Mouse (Mus musculus): ENCODE results near the gene Atp13a5. TPM values are rescaled to one million over a fixed set of nuclear protein-coding genes. Genes with fewer than 3 reads are reported as not detected.

Atp13a5 gene
- total RNA-seq (2021), result 10 to 100 TPM; 10.1 to 10.5 TPM

DNA sequence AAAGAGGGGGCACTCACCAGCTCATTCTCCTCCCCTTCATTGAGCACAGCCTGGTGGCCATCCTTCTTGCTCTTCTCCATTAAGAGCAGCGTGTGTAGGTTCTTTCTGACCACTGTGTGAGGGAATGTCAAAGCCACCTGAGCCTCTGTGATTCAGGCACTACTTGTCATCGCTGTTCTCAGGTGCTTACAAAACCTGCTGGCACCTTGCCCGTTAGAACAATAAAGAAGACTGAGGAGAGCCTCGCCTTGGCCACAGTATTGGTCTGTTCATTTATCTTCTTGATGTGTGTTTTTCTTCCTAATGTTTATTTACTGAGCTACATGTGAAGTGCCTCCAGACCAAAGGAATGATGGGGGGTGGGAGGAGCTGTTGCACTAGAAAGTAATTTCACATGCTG is at the start of gene Atp13a5:
Atp13a5 (minus strand) TSS at position 275 of the 400 bp plus-strand sequence.
- DNase-seq, result no peak

DNA sequence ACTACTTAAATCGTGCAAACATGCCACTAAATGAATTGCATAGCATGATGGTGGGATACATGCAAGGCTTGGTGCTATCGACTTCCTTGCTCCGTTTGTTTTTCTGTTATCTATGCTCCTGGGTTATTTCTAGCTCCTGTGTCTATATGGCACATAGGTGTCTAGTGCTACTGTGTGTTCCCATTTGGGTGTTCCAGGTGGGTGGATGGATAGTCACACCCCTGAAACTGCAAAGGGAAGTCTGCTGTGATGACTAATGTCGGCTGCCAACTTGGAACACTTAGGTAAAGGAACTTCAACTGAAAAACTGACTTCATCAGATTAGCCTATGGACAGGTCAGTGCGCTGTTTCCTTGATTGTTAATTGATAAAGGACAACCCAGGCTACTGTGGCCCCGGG is 36.3 kb upstream of the Atp13a5 start:
- DNase-seq, result no peak

DNA sequence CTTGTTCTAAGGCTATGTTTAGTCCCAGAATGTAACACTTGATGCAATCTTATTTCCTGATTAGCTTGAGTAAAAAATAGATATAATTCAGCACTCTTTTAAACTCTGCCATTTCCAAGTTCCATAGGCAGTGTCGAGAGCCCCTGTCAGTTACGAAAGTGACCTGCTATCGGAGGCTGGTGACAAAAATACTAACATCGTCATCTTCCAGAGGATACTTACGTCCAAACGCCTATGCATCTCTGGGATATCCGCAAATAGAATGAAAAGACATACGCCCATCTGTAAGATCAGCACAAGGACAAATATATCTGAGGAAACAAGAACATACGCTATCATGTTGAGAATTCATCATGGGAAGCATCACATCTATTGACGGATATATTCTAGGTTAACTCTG is 28.8 kb upstream of the Atp13a5 start:
- no peak for DNase-seq

DNA sequence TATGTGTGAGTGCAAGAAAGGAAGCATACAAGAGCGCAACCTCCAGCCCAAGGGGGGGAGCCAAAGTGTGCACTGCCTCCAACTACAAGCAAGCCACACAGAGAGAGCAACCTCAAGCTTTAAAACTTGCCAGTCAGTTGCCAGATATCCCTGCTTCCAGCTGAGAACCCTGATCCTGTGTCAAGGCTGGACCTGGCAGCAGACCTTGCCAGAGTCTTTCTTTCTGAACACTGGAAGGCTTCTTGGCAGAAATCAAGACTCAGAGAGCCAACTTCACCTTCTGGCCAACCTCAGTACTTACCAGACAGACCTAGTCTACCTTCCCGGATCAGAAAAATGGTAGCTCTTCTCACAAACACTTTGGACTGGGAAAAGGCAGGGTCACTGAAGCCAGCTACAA is 20.5 kb upstream of the Atp13a5 start:
- DNase-seq, result peak in 1 of 2 experiments; percentile 8

DNA sequence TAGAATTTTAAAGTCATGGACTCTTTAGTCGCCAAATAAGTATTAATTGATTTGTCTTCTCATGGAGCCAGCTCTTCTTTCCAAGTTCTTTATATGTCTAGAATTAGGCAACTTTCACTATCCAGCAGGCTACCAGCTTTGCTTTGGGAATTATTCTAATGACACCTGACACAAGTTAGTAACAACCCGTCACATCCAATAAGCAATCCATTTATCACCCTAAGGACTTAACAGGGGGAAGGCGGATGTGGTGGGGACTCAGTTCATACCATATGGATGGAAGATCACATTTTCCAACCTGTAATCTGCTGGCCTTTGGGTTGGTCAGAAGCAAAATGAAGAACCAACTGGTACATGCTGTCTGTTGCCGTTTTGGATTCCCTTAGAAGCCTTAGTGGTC is 6.2 kb upstream of the Atp13a5 start:
- no peak for DNase-seq

DNA sequence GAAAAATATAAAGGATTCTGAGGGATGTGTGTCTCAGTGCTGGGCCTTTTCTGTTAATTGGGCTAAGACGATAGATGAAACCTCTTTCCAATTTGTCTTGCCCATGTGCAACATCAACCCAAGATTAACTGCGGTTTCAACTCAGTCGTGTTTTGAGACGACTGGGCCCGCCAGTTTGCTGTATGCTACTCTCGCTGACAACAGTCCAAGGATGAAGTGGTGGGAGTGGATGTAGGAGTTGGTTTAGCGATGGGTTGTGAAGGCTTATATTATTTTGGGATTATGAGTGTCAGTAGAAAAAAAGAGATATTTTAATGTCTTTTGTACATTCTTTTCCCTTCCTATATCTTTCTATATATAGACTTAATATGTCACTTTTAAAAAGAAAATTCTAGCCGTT is 3.9 kb downstream of the Atp13a5 start:
- DNase-seq, result no peak

DNA sequence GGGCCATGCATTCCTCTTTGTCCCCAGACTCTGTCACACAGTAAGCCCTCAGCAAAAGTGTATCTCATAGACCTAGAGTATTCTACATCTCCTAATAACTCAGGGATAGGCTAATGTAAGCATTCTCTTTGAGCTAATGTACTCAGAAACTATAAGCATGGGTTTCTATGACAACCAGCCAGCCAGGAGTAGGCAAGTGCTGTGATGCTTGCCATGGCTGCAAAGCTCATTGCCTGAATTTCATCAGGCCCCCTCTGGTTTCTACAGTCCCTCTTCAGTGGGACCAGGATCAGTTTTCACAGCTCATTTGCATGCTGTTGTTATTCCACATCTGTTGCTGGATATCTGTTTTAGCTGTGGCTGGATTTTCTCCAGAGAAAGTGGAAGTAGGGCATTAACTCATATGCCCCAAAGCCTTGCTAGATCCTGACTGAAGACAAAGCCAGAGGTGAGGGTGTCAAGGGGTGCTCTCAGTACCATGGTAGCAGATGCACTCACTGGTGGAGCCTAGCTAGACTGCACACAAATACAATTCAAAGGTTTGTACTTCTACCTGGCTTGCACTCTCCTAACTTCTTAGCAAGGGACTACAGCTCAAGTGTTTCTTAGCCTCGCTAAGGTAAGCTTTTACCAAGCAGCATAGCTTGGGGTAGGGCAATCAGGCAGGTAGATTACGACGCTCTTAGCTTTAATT is 47.0 kb downstream of the Atp13a5 start:
- DNase-seq, result no peak

DNA sequence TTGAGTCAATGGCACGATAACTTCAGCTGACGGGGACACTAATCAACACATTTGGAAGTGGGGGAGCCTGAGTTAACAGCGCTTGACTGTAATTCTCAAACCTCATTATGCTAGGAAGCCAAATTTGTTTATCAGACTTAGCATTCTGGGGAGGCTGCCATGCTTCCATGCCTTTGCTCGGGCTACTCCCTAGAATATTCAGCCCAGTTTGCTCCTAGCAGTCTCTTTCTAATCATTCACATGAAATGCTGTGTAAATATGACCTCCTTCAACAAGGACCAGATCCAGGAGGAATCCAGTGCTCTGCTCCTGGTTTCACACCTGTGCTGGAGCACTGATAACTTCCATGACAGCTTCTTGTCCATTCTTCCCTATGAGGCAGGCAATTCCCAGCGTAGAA is 47.6 kb downstream of the Atp13a5 start:
- no peak for DNase-seq

DNA sequence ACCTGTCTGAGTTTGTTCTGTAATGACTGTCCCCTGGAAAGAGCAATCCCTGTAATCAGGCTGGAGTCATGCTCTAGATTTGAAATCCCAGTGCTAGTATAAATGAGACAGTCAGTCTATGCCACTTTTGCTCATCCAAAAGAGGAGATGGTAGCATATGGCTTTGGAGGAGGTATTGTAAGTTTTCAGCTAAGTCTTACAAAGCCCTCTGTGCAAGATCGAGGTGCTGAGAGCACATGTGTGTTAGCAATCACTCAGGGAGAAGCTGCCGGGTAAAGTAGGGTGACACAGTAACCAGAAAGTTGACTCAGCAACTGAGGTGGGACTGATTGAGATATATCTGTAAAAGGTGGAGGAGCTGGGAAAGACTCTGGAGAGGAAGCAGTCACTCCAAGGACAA is 49.3 kb downstream of the Atp13a5 start:
- DNase-seq, result no peak

DNA sequence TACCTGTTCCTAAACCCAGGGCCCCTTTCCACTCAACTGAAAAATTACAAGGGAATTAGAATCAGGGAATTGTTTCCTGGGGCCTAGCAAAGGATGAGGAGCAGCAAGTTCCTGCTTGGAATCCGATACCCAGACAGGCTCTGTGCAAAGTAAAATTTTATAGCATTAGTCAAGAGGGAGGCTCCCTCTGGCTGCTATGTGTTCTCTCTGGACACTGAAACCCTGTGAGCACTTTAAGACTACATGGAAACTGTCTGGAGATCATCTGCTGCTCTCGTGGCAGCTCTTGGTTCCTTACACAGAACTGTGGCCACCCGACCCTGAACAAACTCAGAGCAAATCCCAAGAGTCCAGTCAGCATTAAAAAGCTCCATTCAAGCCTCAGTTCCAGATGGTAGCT is 50.6 kb downstream of the Atp13a5 start:
- no peak for DNase-seq

DNA sequence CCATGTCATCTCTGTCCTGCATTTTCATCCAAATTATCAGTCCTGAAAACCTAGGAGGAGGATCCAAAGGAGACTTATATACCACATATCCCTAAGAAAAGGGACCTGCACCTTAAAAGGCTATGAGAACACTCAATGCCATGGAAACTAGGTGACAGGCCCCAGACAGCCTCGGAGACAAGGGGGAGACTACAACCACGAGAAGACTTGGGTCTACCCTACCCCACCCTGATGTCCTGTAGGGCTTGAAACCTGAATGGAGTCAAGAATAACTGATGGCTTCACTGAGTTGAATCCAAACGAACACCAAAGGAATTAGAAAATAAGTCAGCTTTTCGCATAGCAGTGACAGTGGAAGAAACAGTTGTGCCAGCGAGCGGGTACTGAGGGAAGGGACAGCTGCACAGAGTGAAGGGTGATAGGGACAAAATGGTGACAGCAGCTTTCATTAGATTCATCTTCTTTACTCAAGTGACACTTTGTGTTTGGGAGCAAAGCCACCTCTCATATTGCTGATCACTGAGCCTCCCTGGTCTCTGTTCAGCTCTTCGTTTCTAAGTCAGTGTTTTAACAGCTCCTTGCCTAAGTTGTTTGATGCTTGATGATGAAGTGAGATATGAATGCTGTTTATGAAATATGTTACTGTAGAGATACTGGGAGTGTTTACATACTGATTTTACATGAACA is 53.2 kb downstream of the Atp13a5 start:
- no peak for DNase-seq

DNA sequence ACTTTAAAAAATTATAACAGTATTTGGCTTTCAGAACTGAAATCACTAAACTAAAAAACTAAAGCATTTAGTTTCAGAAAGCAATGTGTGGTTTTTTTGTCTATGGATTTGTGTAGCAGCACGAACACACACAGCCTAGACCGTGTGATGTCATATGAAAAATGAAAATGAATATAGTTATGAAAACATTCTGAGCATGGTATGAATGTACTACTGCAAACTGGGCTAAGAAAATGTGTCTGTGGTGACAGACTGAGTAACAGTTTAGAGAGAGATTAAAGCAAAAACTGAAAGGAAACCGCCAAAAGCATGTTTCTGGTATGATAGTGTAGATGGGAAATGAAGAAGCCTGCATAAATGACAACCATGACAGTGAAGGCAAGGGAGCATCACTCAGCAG is 57.8 kb downstream of the Atp13a5 start:
- no peak for DNase-seq

DNA sequence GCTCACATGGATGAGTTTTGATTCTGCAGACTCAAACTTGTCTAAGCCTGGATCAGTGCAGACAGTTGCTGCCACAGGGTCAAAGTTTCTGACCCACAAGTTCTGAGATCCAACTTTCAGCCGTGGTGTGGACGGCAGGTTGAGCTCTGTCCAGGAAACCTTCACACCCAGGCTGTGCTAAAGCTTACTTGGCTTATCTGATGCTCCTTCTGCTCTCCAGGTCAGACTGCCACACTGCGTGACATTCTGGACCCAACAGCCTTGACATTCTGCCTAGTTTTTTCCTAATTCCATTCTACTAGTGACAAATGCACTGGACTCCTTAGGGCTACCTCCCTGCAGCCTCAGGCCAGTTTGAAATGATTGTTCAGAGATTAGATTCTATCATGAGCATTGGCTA is 63.1 kb downstream of the Atp13a5 start:
- DNase-seq, result no peak

DNA sequence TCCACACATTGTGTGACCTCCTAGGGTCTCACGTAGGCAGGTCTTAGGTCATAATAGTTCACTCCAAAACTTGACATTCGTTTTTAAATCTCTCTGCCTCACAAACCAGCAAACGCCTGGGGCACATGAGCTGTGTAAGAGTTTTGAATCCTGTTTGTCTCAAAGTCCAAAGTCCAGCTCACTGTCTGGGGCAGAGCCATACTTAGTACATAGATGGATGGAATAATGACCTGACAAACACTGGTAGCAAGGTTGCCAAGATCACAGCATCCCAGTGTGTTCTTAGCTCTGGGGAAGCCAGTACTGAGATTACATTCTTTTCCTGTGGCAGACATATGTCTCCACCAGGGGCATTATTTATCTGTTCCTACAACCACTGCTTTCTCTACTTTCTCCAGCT is 63.5 kb downstream of the Atp13a5 start:
- DNase-seq, result no peak

DNA sequence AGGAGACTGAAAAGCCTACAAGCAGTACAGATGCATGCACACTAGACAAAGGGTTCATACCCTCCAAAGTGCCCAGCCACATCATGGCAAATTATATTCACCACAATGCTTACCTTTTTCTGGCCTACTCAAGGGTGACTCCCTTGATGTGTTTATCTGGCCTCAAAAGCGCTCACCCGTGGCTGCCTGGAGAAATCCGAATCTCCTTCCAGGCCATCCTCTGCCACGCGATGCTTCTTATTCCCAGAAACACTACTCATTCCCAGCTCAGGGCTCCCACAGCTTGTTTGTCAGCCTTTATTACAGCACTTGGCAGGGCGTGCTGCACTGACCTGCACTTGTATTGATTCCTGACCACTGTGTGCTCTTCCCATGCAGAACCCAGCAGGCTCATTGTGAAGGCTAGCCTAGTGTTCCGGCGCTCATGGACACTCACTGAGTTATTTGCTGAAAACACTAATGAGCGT is 80.9 kb downstream of the Atp13a5 start:
- no peak for DNase-seq

DNA sequence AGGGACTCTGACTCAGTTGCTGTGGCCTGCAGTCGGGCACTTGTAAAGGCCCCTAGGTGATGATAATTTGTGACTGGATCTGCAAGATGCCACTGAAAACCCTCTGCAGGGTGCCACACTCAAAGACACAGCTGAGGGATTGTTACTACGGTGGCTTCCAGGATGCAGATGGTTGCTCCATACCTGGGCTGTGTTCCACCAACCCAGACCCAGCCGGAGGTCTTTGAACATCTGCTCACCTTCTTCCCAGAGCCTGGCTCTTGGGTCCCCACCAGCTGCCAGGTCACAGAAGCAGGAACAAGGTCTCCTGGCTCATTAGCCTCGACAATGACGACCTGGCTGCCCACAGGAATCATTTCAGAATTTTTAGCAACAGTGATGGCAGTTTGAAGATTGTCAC is 97.8 kb downstream of the Atp13a5 start:
- DNase-seq, result no peak

DNA sequence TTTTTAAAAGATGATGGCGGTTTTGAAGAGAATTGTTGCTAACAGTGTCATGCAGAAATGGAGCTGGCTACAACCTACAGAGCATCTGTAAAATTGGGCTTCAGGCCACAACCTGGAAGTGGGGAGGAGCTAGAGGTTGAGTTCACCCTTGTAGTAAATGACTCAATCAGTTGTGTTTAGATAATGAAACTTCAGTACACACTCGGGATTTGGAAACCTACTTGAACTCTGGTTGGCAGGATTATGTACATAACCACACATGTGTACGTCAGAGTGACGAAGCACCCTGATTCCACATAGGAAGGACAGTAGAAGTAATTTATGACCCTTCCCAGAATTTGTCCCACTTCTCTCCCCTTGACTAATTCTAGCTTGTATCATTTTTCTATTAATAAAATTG is 124.2 kb downstream of the Atp13a5 start:
- no peak for DNase-seq

DNA sequence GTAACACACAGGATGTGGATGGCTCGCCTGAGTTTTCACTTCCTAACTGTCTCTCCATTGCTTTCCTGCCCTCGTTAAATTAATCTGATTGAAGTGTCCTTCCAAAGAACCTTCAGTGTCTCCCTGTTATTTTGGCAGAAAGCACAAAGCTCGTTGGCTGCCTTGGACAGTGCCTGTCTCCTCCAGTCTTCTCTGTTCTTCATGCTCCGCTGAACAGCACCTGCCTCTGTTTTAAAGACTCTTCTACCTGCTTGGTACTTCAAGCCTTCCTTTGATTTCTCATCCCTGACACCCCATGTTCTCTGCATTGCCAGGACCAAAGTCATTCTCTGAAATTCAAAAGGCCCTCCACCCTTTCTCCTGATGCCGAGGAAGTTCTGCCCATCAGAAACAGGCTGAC is 142.6 kb downstream of the Atp13a5 start:
- no peak for DNase-seq

DNA sequence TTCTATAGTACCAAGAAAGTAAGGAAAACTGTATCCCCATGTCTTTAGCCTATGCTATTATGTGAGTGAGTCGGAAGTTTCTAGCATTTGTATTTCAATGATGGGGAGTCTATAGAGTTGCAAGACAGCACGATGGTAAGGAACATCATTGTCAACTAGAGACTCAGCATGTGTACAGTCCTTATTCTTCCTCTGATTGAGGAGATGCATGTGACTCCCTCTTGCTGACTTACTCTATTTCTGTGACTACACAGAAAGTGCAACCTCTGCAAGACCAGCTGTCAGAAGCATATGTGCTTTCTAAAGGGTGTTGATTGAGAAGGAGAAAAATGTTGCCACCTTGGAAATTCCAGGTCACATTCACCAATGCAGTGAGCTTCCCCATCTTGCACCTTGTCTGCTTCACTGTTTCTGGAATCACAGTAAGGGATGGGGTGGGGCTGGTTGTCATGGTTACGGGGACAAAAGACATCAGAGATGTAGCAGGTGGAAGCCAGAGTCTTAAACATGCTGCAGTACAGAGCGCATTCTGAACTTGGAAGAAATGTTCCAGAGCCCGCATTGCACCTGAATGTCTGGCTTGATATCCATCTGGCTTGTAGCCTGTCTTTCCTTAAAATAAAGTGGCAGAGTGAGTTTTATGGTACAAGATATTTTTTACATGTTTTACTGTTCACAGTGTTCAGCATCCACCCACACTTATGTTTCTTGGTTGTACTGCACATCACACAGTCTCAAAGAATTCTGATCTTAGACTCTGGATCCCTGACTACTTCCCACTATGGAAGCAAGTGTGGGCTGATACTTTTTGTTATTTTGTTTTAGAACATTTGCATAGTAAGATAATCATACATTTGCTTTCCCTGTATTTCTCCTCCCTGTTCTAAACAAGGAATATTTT is 161.9 kb downstream of the Atp13a5 start:
- DNase-seq, result peak; percentile 20 to 35

DNA sequence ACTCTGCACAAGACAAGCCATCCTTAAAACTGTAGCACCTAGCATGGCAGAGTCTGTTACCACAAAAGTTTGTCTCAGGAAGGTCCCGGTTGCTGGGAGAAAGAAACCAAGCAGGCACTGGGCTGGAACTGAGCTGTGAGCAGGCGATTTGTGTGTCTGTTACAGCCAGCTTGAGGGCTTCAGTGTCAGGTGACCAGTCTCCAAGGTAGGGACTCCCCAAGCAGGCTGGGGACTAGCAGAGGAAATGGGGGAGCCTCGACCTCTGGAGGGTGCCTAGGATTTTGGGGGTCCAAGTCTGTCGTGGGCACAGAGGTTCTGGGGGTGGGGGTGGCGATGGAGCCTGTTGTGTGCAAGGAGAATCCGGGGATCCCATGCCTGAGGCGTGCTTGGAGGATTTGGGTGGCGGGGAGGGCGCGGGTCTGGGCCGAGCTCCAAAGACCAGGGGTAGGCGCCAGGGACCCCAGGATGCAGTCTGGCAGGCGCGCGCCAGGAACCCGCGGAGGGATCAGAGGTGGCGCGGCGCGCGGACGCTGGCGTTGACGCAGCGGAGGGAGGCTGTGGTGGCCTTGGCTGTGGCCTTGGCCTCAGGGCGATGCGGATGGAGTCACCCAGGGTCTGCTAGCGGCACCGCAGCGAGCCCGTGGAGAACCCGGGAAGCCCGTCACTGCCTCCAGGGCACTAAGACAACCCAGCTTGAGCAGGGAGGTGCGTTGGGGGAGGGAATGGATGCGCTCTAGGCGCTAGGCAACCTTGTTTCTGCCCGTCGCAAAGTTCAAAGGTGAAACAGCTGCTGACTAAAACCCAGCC is 168.7 kb downstream of the Atp13a5 start, which contains the start of gene Hrasls:
Hrasls (plus strand) TSS at position 91 of the 807 bp plus-strand sequence.
- peak; percentile 34 to 37 for DNase-seq

DNA sequence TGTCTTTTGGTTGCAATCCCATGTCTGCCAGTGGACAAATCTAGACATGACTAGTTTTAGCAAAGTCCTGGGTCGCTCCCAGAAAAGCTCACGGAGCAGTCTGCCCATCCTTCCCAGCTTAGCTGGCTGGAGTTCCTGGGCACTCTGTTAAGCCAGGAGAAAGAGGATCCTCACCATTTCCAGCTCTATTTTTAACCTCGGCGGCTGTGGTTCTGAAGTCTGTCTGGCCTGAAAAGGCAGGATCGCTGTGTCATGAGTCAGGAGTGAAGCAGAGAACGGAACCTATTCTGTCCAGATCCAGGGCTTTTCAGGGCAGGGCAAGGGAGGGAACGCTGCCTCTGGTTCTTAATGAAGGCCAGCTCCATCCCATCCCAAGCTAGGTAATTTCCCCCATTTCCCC is 169.7 kb downstream of the Atp13a5 start:
- DNase-seq, result no peak

DNA sequence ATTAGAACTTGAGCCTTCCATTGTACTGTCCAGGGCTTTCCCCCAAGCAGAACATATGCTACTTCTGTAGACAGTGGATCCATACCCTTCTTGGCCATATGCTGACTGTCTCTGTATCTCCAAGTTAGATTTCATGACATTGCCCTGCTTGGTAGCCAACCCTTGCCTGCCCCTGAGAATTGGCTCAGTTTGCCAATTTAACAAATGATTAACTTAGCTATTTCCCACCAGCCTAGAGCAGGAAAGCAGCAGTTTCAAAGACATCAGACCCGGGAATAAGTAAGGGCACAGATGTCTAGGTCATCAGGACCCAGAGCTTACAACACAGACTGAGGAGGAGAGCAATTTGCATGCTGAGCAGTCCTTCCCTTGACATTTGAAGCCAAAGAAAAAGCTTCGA is 173.0 kb downstream of the Atp13a5 start:
- DNase-seq, result no peak

All from layer of hippocampus, postnatal 36 days (tissue).